Mouse (Mus musculus): Measurements from ENCODE around the gene Ptms. TPM values are rescaled to one million over a fixed set of nuclear protein-coding genes. Genes with fewer than 3 reads are reported as not detected.

The Ptms gene
- polyA plus RNA-seq, 1 experiment from 2014 or later: 241 TPM

DNA sequence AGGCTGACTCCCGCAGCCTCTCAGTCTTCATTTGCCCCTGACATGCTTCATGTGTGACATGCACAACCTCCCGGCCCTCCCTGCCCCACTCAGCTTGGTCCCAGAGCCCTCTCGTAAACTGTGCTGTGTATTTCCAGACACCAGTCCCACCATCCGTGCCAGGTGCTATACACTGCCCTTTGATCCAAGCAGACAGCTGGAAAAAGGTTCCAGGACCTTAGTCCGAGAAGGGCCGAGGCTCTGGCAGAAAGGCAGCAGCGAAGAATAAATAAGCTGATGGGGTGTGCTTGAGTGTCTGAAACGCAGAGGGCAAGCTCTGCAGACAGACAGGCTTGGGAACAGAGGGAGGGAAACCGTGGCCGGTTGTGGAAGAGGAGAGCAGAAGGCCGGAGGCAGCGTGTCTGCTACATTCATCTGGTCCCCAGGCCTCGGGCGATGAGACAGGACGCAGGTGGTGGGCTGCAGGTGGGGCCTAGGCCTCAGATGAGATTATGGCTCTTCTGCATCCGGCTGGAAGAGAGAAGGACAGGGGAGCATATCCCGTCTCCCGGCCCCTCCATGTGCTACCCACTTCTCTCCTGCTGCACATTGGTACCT lies 54.0 kb downstream of the Ptms start:
- H3K4me3 ChIP-seq (replicated peaks): no peak overlapping the region
- no peak overlapping the region for H3K4me2 ChIP-seq (replicated peaks)
- peaks cover 12% of the 10 kb centered on the region for H3K27me3 ChIP-seq (replicated peaks)
- no peaks in the 10 kb centered on the region for H3K36me3 ChIP-seq
- no peak overlapping the region for H3K27ac ChIP-seq
- 42% methylated on average over 18 of the region's 18 CpGs for WGBS
- peaks cover 18% of the 10 kb centered on the region for H3K4me1 ChIP-seq (replicated peaks)
- no peak for ATAC-seq
- no peak overlapping the region for H3K9ac ChIP-seq
- H3K9me3 ChIP-seq: no peaks in the 10 kb centered on the region

Other genes with a start within 250 kb of the Ptms start
- gene Emg1, start 207.9 kb downstream of the Ptms start, polyA plus RNA-seq (2015; fragmentation: Nextera tagmentation; extraction: Ambion mirVana): 225 and 231 TPM in 2 replicates
- gene Phb2, start 207.8 kb downstream of the Ptms start, polyA plus RNA-seq (2015; fragmentation: Nextera tagmentation; extraction: Ambion mirVana): 497 and 503 TPM in 2 replicates
- gene Ptpn6, start 181.4 kb downstream of the Ptms start, polyA plus RNA-seq (2015; fragmentation: Nextera tagmentation; extraction: Ambion mirVana): 16.7 and 17.7 TPM in 2 replicates
- 337 and 341 TPM in 2 replicates for gene Grcc10, start 178.7 kb downstream of the Ptms start, polyA plus RNA-seq (2015; fragmentation: Nextera tagmentation; extraction: Ambion mirVana)
- gene Gm45234, start 164.1 kb downstream of the Ptms start, polyA plus RNA-seq (2015; fragmentation: Nextera tagmentation; extraction: Ambion mirVana): not detected in 2 replicates
- gene Atn1, start 163.6 kb downstream of the Ptms start, polyA plus RNA-seq (2015; fragmentation: Nextera tagmentation; extraction: Ambion mirVana): 10.5 and 11.9 TPM in 2 replicates
- gene Eno2, start 150.4 kb downstream of the Ptms start, polyA plus RNA-seq (2015; fragmentation: Nextera tagmentation; extraction: Ambion mirVana): 6.0 and 6.8 TPM in 2 replicates
- 0.11 and 0.13 TPM in 2 replicates for gene Lrrc23, start 140.4 kb downstream of the Ptms start, polyA plus RNA-seq (2015; fragmentation: Nextera tagmentation; extraction: Ambion mirVana)
- 16.1 and 16.3 TPM in 2 replicates for gene Spsb2, start 111.4 kb downstream of the Ptms start, polyA plus RNA-seq (2015; fragmentation: Nextera tagmentation; extraction: Ambion mirVana)
- gene Tpi1, start 105.8 kb downstream of the Ptms start, polyA plus RNA-seq (2015; fragmentation: Nextera tagmentation; extraction: Ambion mirVana): 1,094 and 1,127 TPM in 2 replicates
- gene Usp5, start 90.6 kb downstream of the Ptms start, polyA plus RNA-seq (2015; fragmentation: Nextera tagmentation; extraction: Ambion mirVana): 116 and 118 TPM in 2 replicates
- 166 and 177 TPM in 2 replicates for gene Cdca3, start 90.6 kb downstream of the Ptms start, polyA plus RNA-seq (2015; fragmentation: Nextera tagmentation; extraction: Ambion mirVana)
- gene Gnb3, start 79.8 kb downstream of the Ptms start, polyA plus RNA-seq (2015; fragmentation: Nextera tagmentation; extraction: Ambion mirVana): 1.2 and 1.3 TPM in 2 replicates
- 17.9 and 20.1 TPM in 2 replicates for gene P3h3, start 62.4 kb downstream of the Ptms start, polyA plus RNA-seq (2015; fragmentation: Nextera tagmentation; extraction: Ambion mirVana)
- 0.99 and 1.1 TPM in 2 replicates for gene Gpr162, start 56.1 kb downstream of the Ptms start, polyA plus RNA-seq (2015; fragmentation: Nextera tagmentation; extraction: Ambion mirVana)
- gene Cd4, start 31.9 kb downstream of the Ptms start, polyA plus RNA-seq (2015; fragmentation: Nextera tagmentation; extraction: Ambion mirVana): 0.40 and 0.48 TPM in 2 replicates
- gene Lag3, start 8.4 kb downstream of the Ptms start, polyA plus RNA-seq (2015; fragmentation: Nextera tagmentation; extraction: Ambion mirVana): 2.2 and 2.9 TPM in 2 replicates
- gene Mlf2, start 11.3 kb upstream of the Ptms start, polyA plus RNA-seq (2015; fragmentation: Nextera tagmentation; extraction: Ambion mirVana): 336 and 340 TPM in 2 replicates
- gene Cops7a, start 45.4 kb upstream of the Ptms start, polyA plus RNA-seq (2015; fragmentation: Nextera tagmentation; extraction: Ambion mirVana): 159 and 170 TPM in 2 replicates
- 1.8 and 2.1 TPM in 2 replicates for gene Pianp, start 76.6 kb upstream of the Ptms start, polyA plus RNA-seq (2015; fragmentation: Nextera tagmentation; extraction: Ambion mirVana)
- 13.4 and 14.3 TPM in 2 replicates for gene Zfp384, start 89.0 kb upstream of the Ptms start, polyA plus RNA-seq (2015; fragmentation: Nextera tagmentation; extraction: Ambion mirVana)
- gene Ing4, start 119.7 kb upstream of the Ptms start, polyA plus RNA-seq (2015; fragmentation: Nextera tagmentation; extraction: Ambion mirVana): 96.2 and 103 TPM in 2 replicates
- gene Acrbp, start 129.6 kb upstream of the Ptms start, polyA plus RNA-seq (2015; fragmentation: Nextera tagmentation; extraction: Ambion mirVana): 8.5 and 9.3 TPM in 2 replicates
- gene Lpar5, start 147.8 kb upstream of the Ptms start, polyA plus RNA-seq (2015; fragmentation: Nextera tagmentation; extraction: Ambion mirVana): 5.8 and 6.1 TPM in 2 replicates
- gene Chd4, start 175.9 kb upstream of the Ptms start, polyA plus RNA-seq (2015; fragmentation: Nextera tagmentation; extraction: Ambion mirVana): 62.3 and 62.6 TPM in 2 replicates
- 68.1 and 70.3 TPM in 2 replicates for gene Nop2, start 211.8 kb upstream of the Ptms start, polyA plus RNA-seq (2015; fragmentation: Nextera tagmentation; extraction: Ambion mirVana)
- gene Iffo1, start 225.1 kb upstream of the Ptms start, polyA plus RNA-seq (2015; fragmentation: Nextera tagmentation; extraction: Ambion mirVana): 6.9 and 7.2 TPM in 2 replicates
- 2,230 and 2,316 TPM in 2 replicates for gene Gapdh, start 246.4 kb upstream of the Ptms start, polyA plus RNA-seq (2015; fragmentation: Nextera tagmentation; extraction: Ambion mirVana)